Mouse (Mus musculus): Measurements from ENCODE around the gene Gm37240. TPM values are rescaled to one million over a fixed set of nuclear protein-coding genes. Genes with fewer than 3 reads are reported as not detected.
"Not testable (repeated sequence)": the region's sequence is repeated elsewhere in the genome, so short reads cannot be mapped to it uniquely, and the experiment has no call there.

Gene Gm37240
- polyA plus RNA-seq, 1 experiment: 1.9 TPM

DNA sequence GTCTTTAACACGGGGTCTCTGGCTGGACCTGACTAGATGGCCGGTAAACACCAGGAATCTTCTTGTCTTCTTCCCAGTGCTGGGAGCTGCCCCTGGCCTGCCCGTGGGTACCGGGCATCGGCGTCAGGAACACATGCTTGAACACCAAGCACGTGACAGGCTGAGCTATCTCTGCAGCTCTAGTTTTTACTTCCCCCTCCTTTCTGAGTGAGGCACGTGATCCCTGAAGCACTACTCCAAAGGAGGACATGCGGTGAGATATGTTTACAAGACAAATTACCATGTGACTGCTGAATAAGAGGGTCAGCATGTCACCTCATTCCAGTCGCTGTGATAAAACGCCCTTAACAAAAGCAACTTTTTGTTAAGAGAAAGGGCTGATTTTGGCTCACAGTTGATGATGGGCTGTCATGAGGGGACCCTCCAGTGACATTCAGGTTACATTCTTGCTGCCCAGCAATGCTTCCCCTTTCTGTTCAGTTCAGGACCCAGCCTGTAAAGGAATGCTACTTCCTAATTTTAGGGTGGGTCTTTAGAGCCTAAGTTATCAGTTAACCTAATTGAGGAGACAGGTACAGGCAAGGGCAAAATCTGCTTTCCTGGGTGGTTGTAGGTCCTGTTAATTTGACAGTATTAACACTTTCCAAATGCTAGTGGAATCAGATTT lies 1003.4 kb downstream of the Gm37240 start:
- TF ChIP-seq CTCF (IDR thresholded peaks at IDR 0.05; ENCODE audit: borderline replicate concordance, insufficient read depth, low read length): no peak
- no peak for TF ChIP-seq POLR2A (IDR thresholded peaks at IDR 0.05; ENCODE audit: low read depth, low read length)
- Histone ChIP-seq H3K27ac (ENCODE audit: insufficient read depth, low read length) (no peak overlapping the region), H3K4me3 (ENCODE audit: insufficient read depth, low read length) (no peak overlapping the region), H3K4me1 (ENCODE audit: control insufficient read depth, insufficient read depth, low read length) (peaks cover 4% of the 10 kb centered on the region)

DNA sequence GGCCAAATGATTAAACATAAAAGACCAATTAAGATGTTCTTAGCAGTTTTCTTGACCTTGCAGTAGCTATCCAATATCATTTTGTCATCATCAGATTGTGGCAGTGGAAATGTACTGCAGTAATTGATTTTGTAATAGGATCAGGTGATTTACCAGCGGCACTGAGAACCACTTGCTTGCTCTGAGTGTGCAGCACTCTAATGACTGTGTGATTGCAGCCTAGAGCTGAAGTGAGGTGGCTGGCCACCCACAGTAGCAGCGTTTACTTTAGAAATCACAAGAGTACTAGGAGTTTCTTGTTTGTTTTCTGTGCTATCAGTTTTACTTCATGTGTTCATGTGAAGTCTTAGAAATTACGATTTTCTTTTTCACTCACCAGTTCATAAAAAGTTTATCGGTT lies 1011.1 kb downstream of the Gm37240 start:
- TF ChIP-seq CTCF (IDR thresholded peaks at IDR 0.05; ENCODE audit: borderline replicate concordance, insufficient read depth, low read length) (no peak), POLR2A (IDR thresholded peaks at IDR 0.05; ENCODE audit: low read depth, low read length) (no peak)
- Histone ChIP-seq H3K4me3 (ENCODE audit: insufficient read depth, low read length) (no peak overlapping the region), H3K4me1 (ENCODE audit: control insufficient read depth, insufficient read depth, low read length) (no peaks in the 10 kb centered on the region), H3K27ac (ENCODE audit: insufficient read depth, low read length) (no peak overlapping the region)

DNA sequence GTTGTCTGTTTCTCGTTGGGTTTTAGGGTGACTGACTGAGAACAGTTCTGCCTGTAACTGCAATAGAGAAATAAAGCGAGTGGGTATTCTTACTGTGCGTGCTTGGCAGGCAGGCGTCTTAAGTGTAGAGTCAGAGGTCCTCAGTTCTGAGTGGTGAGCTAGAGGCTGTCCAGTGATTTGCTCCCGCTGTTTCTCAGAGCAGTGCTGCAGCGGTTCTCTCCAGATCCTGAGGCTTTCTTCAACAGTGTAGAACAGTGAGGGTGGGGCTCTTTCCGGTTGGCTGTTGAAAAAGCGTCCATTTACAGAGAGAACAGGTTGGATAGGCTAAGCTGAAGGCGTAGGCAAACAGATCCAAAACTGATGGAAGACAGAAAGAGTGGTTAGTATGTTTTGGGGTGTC lies 1012.0 kb downstream of the Gm37240 start:
- no peak for TF ChIP-seq CTCF (IDR thresholded peaks at IDR 0.05; ENCODE audit: borderline replicate concordance, insufficient read depth, low read length)
- no peak for TF ChIP-seq POLR2A (IDR thresholded peaks at IDR 0.05; ENCODE audit: low read depth, low read length)

DNA sequence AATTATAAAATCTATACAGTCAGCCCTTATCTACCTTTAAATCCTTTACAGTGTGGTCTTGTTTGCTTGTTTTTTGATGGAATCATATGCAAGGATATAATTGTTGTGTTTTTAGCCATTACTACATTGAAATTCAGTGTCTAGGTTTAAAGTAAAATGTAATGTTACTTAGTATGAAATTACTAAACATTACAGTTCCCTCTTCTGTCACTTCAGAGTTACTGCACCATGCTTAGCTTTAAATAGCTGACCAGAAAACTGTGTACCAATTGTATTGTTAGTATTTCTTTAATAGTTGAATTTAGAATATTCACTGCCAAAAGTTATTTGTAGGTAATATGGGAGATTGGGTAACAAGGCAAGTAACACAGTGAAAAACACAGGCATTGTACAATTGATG lies 1017.2 kb downstream of the Gm37240 start:
- no peak for TF ChIP-seq POLR2A (IDR thresholded peaks at IDR 0.05; ENCODE audit: low read depth, low read length)
- TF ChIP-seq CTCF (IDR thresholded peaks at IDR 0.05; ENCODE audit: borderline replicate concordance, insufficient read depth, low read length): no peak
- H3K27ac ChIP-seq (ENCODE audit: insufficient read depth, low read length): no peak overlapping the region
- H3K4me3 ChIP-seq (ENCODE audit: insufficient read depth, low read length): no peak overlapping the region
- no peaks in the 10 kb centered on the region for H3K4me1 ChIP-seq (ENCODE audit: control insufficient read depth, insufficient read depth, low read length)

More for the DNA sequence above, 1012.0 kb downstream of the Gm37240 start:
- H3K4me1 ChIP-seq (ENCODE audit: control insufficient read depth, insufficient read depth, low read length): no peaks in the 10 kb centered on the region
- H3K4me3 ChIP-seq (ENCODE audit: insufficient read depth, low read length): no peak overlapping the region
- no peak overlapping the region for H3K27ac ChIP-seq (ENCODE audit: insufficient read depth, low read length)

DNA sequence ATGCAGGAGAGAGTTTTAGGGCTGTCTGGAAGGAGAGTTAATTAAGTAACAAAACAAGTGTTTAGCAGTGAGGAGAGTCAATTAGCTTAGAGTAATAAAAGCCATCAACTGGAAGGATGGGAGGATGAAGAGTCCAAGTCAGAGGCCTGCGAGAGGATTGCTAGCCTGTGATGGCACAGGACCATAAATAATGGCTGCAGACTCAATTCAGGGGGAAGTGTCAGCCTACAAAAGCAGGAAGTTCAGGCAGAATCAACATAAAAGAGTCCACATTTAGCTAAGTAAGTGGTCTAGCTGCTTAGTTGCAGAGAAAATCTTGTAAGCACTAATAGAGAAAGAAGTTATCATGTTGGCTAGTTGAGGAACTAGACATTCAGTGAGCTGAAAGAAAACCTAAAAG lies 1019.3 kb downstream of the Gm37240 start:
- Histone ChIP-seq H3K4me3 (ENCODE audit: insufficient read depth, low read length) (no peak overlapping the region), H3K4me1 (ENCODE audit: control insufficient read depth, insufficient read depth, low read length) (no peaks in the 10 kb centered on the region), H3K27ac (ENCODE audit: insufficient read depth, low read length) (no peak overlapping the region)
- TF ChIP-seq POLR2A (IDR thresholded peaks at IDR 0.05; ENCODE audit: low read depth, low read length) (no peak), CTCF (IDR thresholded peaks at IDR 0.05; ENCODE audit: borderline replicate concordance, insufficient read depth, low read length) (no peak)

DNA sequence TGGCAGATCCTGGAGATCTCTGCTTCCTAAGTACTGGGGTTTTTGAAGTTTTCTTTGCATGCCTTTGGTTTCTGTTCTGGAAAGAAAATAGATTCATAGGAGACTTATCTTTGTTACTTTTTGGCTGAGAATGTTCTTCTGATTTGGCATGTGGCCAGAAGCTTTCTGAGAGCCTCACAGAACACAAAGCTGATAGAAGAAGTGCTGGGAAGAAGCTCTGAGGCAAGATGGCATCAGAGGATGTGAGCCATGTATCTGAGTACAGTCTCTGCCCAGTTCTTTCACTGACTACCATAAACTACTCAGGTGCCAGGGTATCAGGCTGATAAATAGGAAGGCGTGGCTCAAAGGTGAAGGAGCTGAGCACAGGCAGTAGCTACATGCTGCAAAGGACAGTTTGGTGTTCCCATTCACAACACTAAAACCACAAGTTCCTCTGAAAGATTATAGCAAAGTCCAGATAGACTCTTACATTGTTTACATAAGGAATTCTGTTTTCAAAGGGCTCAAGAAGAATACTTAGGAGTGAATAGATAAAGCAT lies 1019.8 kb downstream of the Gm37240 start:
- Histone ChIP-seq H3K27ac (ENCODE audit: insufficient read depth, low read length) (no peak overlapping the region), H3K4me1 (ENCODE audit: control insufficient read depth, insufficient read depth, low read length) (no peaks in the 10 kb centered on the region), H3K4me3 (ENCODE audit: insufficient read depth, low read length) (no peak overlapping the region)
- TF ChIP-seq CTCF (IDR thresholded peaks at IDR 0.05; ENCODE audit: borderline replicate concordance, insufficient read depth, low read length) (no peak), POLR2A (IDR thresholded peaks at IDR 0.05; ENCODE audit: low read depth, low read length) (no peak)

DNA sequence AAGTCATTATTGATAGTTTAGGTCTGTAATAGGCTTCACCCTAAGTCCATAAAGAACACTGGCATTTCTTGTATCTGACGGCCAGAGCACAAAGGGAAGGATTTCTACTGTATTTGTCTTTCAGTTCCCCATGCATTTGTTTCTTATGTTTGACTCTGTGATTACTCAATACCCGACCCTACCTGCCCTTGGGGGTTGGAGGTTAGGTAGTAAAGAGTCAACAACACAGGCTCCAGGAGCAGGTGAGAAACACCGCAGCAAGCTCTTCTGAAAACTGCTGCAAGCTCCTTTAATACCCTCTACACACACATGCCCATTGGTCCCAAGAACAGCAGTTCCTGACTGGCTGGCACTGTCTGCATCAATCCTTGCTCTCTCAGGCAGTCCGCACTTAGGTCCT lies 1020.5 kb downstream of the Gm37240 start:
- Histone ChIP-seq H3K4me1 (ENCODE audit: control insufficient read depth, insufficient read depth, low read length) (no peaks in the 10 kb centered on the region), H3K27ac (ENCODE audit: insufficient read depth, low read length) (no peak overlapping the region), H3K4me3 (ENCODE audit: insufficient read depth, low read length) (no peak overlapping the region)
- TF ChIP-seq POLR2A (IDR thresholded peaks at IDR 0.05; ENCODE audit: low read depth, low read length) (no peak), CTCF (IDR thresholded peaks at IDR 0.05; ENCODE audit: borderline replicate concordance, insufficient read depth, low read length) (no peak)

DNA sequence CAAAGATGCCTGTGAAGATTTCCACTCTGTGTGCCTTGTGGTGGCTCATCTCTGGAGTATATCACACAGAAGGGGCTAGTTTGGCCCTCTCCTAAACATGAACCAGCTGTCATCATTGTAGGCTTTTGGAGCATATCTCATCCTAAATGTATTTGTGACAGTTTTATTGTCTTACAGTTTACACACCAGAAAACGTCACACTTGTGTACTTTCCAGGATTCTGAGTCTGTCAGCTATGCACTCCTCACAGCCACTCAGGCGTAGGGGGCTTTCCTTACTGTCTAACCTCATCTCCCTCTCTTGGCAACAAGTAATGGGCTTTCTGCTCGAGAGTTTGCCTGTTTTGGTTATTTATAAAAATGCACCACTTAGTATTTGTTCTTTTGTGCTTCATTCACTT lies 1021.6 kb downstream of the Gm37240 start:
- no peak for TF ChIP-seq POLR2A (IDR thresholded peaks at IDR 0.05; ENCODE audit: low read depth, low read length)
- TF ChIP-seq CTCF (IDR thresholded peaks at IDR 0.05; ENCODE audit: borderline replicate concordance, insufficient read depth, low read length): no peak
- Histone ChIP-seq H3K4me3 (ENCODE audit: insufficient read depth, low read length) (no peak overlapping the region), H3K27ac (ENCODE audit: insufficient read depth, low read length) (no peak overlapping the region), H3K4me1 (ENCODE audit: control insufficient read depth, insufficient read depth, low read length) (no peaks in the 10 kb centered on the region)

DNA sequence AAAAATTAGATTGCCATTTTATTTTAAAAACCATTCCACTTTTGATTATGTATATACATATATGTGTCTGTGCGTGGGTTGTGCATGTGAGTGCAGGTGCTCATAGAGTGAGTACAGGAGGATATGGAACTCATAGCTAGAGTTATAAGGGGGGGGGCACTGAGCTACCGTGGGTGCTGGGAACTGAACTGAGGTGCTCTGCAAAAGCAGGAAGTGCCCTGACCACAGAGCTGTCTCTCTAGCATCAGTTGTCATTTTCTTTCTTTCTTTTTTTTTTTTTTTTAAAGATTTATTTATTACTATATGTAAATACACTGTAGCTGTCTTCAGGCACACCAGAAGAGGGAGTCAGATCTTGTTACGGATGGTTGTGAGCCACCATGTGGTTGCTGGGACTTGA lies 1025.5 kb downstream of the Gm37240 start:
- not testable (repeated sequence) for H3K27ac ChIP-seq (ENCODE audit: insufficient read depth, low read length); H3K4me3 ChIP-seq (ENCODE audit: insufficient read depth, low read length); H3K4me1 ChIP-seq (ENCODE audit: control insufficient read depth, insufficient read depth, low read length)

DNA sequence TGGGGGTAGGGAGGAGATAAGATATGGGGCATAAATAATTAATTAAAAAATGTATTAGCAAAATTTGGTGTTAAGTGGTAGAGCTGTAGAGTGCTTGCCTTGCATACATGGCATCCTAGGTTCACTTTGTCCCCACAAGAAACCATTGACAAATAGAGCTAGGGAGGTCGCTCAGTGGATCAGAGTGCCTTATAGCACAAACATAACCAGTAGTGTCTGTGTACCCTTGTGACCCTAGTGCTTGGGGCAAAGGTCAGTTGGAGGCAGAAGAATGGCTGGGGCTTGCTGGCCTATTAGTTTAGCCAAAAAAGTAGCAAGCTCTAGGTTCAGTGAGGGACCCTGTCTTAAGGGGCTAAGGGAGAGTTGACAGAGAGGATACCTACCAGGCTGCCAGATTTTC lies 1026.6 kb downstream of the Gm37240 start:
- H3K27ac ChIP-seq (ENCODE audit: insufficient read depth, low read length): no peak overlapping the region
- no peaks in the 10 kb centered on the region for H3K4me1 ChIP-seq (ENCODE audit: control insufficient read depth, insufficient read depth, low read length)
- no peak overlapping the region for H3K4me3 ChIP-seq (ENCODE audit: insufficient read depth, low read length)
- TF ChIP-seq CTCF (IDR thresholded peaks at IDR 0.05; ENCODE audit: borderline replicate concordance, insufficient read depth, low read length) (no peak), POLR2A (IDR thresholded peaks at IDR 0.05; ENCODE audit: low read depth, low read length) (no peak)
